Mouse (Mus musculus): ENCODE data around the gene Arrb2.

GRCm38 (mm10) chr11:70485498-70485897 lies 53.1 kb downstream of the Arrb2 start:
- no peak for TF ChIP-seq CTCF (IDR thresholded peaks at IDR 0.05; ENCODE audit: borderline replicate concordance, insufficient read depth, low read depth, low read length)
- TF ChIP-seq POLR2A (IDR thresholded peaks at IDR 0.05; ENCODE audit: borderline replicate concordance, insufficient read depth, low read length) = no peak

All from cerebellum, adult 2 months (tissue).